Mouse (Mus musculus) stomach, postnatal 0 days (tissue): ENCODE data around the gene Opn1sw.

Experiments
- CTCF ChIP-seq: IDR thresholded peaks from 2 replicates; pipeline ENCODE4 v1.5.1; 2016; ENCODE audit warnings: antibody characterized with exemption, low read depth, mild to moderate bottlenecking, moderate library complexity
- EP300 ChIP-seq: optimal IDR thresholded peaks from 2 replicates; pipeline ENCODE3; 2016; ENCODE audit warnings: antibody characterized with exemption

DNA sequence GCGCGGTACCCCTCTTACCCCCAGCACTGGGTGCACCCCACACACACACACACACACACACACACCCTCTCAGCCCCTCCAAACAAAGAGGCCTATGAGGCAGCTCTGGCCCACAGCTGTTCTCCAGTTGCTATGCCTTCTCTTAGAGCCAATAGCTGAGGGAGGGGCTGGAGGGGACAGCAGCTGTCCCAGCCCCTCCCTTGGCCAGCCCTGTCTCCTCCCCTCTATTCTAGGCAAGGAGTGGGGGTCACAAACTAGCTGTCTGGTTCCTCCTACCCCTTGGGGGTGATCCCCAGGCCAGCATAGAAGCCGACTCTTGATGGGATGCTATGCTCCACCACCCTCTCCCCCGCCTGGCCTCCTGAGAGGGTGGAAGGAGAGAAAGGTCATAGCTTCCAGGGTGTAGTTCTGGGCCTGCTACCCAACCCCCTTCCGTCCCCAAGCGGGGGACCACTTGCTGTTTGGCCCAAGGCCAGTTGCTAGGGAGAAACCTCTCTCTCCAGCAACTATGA is 47.7 kb upstream of the Opn1sw start:
- TF ChIP-seq CTCF (no peak), EP300 (no peak)
